Mouse (Mus musculus): Measurements from ENCODE around the gene C330007P06Rik. TPM values are rescaled to one million over a fixed set of nuclear protein-coding genes. Genes with fewer than 3 reads are reported as not detected.
"Not testable (repeated sequence)": the region's sequence is repeated elsewhere in the genome, so short reads cannot be mapped to it uniquely, and the experiment has no call there.

The C330007P06Rik gene
- polyA plus RNA-seq, 2 experiments = 6.2 to 14.6 TPM

DNA sequence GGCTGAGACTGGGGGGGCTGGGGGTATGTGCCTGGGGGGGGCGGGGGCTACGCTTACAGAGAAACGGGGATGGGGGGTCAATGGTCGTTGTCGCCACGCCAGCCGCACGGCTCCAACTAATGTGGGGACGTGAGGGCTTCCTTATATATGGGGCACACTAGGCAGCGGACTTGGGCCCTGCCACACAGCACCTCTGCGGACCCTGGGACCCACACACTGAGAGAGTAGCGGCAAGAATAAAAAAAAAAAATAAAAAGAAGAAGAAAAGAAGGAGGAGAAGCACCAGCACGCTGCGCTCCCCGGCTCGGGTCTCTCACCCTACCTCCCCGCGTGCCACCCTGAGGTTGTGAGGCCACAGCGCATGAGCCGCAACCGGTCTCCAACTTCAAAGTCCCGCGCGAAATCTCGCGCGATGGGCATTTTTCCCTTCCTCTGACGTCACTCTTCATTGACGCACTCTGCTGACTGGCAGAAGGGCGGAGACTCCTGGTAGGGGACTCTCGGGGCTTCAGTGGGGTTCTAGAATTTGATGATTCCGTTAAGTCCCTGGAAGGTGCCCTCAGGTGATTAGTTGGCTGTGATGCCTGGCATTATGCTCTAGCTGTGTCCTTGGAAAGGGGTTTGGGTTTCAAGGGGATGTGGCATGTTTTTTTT, 29.3 kb upstream of the C330007P06Rik start:
- ATAC-seq (ENCODE audit: insufficient read depth) (peak; percentile 87), DNase-seq (ENCODE audit: low read depth in 3 of 3, low spot score in 3 of 3) (peak; percentile 81 to 84 (median 83))
- Histone ChIP-seq H3K27me3 (ENCODE audit: control insufficient read depth, insufficient read depth, low read length) (no peaks in the 10 kb centered on the region), H3K4me1 (replicated peaks; ENCODE audit: control insufficient read depth in 2 of 2, insufficient read depth in 2 of 2, low read length in 1 of 2) (peaks cover 0 to 3% of the 10 kb centered on the region in 2 experiments; a peak in 2 of 4 replicates), H3K9ac (replicated peaks) (peak overlapping the region; percentile 73), H3K36me3 (replicated peaks; ENCODE audit: control insufficient read depth, insufficient read depth, low read depth) (no peaks in the 10 kb centered on the region), H3K9me3 (ENCODE audit: control insufficient read depth, low read length) (no peaks in the 10 kb centered on the region), H3K4me3 (ENCODE audit: insufficient read depth in 1 of 2, low read depth in 2 of 2, low read length in 2 of 2) (peak overlapping the region; percentile 72 to 81), H3K27ac (no peak overlapping the region), H3K4me2 (ENCODE audit: low read depth) (peak overlapping the region; percentile 73)
- 14% methylated on average over 29 of the region's 32 CpGs for WGBS (ENCODE audit: insufficient replicate concordance)
- TF ChIP-seq CTCF (IDR thresholded peaks at IDR 0.05; ENCODE audit: low read depth) (no peak), EP300 (IDR thresholded peaks at IDR 0.05; ENCODE audit: low read depth) (peak; percentile 52)

DNA sequence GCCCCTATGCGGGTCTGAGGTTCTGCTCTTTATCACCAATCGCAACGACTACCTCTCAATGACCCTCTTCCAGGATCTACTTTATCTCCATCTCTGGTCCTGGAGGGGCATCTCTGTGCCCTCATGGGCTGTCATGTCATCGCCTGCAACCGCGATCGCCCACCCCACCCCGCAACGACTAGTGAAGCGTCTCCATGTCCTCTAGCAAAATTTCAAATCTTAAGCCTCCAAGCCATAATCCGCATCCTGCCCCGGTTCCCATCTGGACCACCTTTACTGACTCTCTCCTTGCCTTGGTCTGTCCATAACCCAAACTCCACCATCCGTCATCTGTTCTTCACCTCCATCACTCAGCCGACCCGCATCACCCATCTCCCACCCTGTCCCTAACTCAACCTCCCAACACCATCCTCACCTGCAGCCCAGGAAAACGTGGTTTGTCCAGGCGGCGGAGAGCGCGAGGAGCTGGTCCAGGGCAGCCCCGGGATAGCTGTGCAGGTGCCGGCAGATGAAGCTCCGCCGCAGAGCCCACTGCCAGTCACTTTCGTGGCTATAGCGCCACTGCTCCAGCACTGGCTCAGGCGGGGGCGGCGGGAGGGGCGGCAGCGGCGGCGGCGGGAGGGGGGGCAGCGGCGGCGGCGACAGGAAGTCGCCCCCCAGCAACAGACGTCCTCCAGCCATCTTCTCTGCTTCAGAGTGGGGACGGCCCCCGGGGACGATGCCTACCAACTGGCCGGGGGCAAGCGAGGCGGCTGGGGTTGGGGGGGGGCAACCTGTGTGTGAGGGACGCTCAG, 28.6 kb upstream of the C330007P06Rik start, which contains the start of gene Nkrf:
TSS of gene Nkrf (minus strand) at position 579 of the 794 bp plus-strand sequence.
- DNase-seq (ENCODE audit: low read depth in 3 of 3, low spot score in 3 of 3) (no peak), ATAC-seq (ENCODE audit: insufficient read depth) (peak; percentile 56)
- Histone ChIP-seq H3K36me3 (replicated peaks; ENCODE audit: control insufficient read depth, insufficient read depth, low read depth) (no peaks in the 10 kb centered on the region), H3K4me2 (ENCODE audit: low read depth) (peak within 1 kb of the TSS; percentile 73), H3K9ac (replicated peaks) (peak within 1 kb of the TSS; percentile 73), H3K27me3 (ENCODE audit: control insufficient read depth, insufficient read depth, low read length) (no peaks in the 10 kb centered on the region), H3K9me3 (ENCODE audit: control insufficient read depth, low read length) (no peaks in the 10 kb centered on the region), H3K4me3 (ENCODE audit: insufficient read depth in 1 of 2, low read depth in 2 of 2, low read length in 2 of 2) (peak within 1 kb of the TSS; percentile 72 to 81), H3K27ac (no peak within 1 kb of the TSS), H3K4me1 (replicated peaks; ENCODE audit: control insufficient read depth in 2 of 2, insufficient read depth in 2 of 2, low read length in 1 of 2) (peaks cover 0 to 3% of the 10 kb centered on the region in 2 experiments; a peak in 2 of 4 replicates)
- TF ChIP-seq EP300 (IDR thresholded peaks at IDR 0.05; ENCODE audit: low read depth) = no peak
- TF ChIP-seq CTCF (IDR thresholded peaks at IDR 0.05; ENCODE audit: low read depth) = 0 out of 2 replicates have a peak, but pooled peaks have one; percentile 2
- 15% methylated on average over 31 of the region's 47 CpGs for WGBS (ENCODE audit: insufficient replicate concordance)

GRCm38 (mm10) chrX:36901655-36902054, 27.7 kb upstream of the C330007P06Rik start:
- Histone ChIP-seq H3K4me3 (ENCODE audit: insufficient read depth in 1 of 2, low read depth in 2 of 2, low read length in 2 of 2) (peak overlapping the region; percentile 72 to 81; a peak in 3 of 4 replicates), H3K27me3 (ENCODE audit: control insufficient read depth, insufficient read depth, low read length) (no peaks in the 10 kb centered on the region), H3K9me3 (ENCODE audit: control insufficient read depth, low read length) (no peaks in the 10 kb centered on the region), H3K4me2 (ENCODE audit: low read depth) (peak overlapping the region; percentile 73), H3K4me1 (replicated peaks; ENCODE audit: control insufficient read depth in 2 of 2, insufficient read depth in 2 of 2, low read length in 1 of 2) (peaks cover 0 to 3% of the 10 kb centered on the region in 2 experiments; a peak in 2 of 4 replicates), H3K27ac (no peak overlapping the region), H3K9ac (replicated peaks) (no peak overlapping the region; the same call in 1 of the 2 replicates), H3K36me3 (replicated peaks; ENCODE audit: control insufficient read depth, insufficient read depth, low read depth) (no peaks in the 10 kb centered on the region)
- ATAC-seq (ENCODE audit: insufficient read depth) (no peak), DNase-seq (ENCODE audit: low read depth in 3 of 3, low spot score in 3 of 3) (no peak)
- 24% methylated on average over 3 of the region's 3 CpGs for WGBS (ENCODE audit: insufficient replicate concordance)
- no peak for TF ChIP-seq EP300 (IDR thresholded peaks at IDR 0.05; ENCODE audit: low read depth)
- TF ChIP-seq CTCF (IDR thresholded peaks at IDR 0.05; ENCODE audit: low read depth) = no peak

DNA sequence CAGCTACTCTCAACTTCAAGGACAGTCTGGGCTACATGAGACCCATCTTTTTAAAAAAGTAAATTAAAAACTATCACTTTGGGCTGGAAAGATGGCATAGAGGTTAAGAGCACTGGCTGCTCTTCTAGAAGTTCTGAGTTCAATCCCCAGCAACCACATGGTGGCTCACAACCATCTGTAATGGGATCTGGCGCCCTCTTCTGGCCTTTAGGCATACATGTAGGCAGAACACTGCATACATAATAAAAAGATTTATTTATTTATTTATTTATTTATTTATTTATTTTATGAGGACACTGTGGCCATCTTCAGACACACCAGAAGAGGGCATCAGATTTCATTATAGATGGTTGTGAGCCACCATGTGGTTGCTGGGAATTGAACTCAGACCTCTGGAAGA, 25.0 kb upstream of the C330007P06Rik start:
- TF ChIP-seq CTCF (IDR thresholded peaks at IDR 0.05; ENCODE audit: low read depth) = peak; percentile 51
- H3K36me3 ChIP-seq (replicated peaks; ENCODE audit: control insufficient read depth, insufficient read depth, low read depth); H3K4me2 ChIP-seq (ENCODE audit: low read depth); H3K27ac ChIP-seq; H3K27me3 ChIP-seq (ENCODE audit: control insufficient read depth, insufficient read depth, low read length); H3K4me3 ChIP-seq (ENCODE audit: insufficient read depth in 1 of 2, low read depth in 2 of 2, low read length in 2 of 2); H3K9me3 ChIP-seq (ENCODE audit: control insufficient read depth, low read length); H3K4me1 ChIP-seq (replicated peaks; ENCODE audit: control insufficient read depth in 2 of 2, insufficient read depth in 2 of 2, low read length in 1 of 2); H3K9ac ChIP-seq (replicated peaks); ATAC-seq (ENCODE audit: insufficient read depth); DNase-seq (ENCODE audit: low read depth in 3 of 3, low spot score in 3 of 3): not testable (repeated sequence)
- 8% methylated on average over 1 of the region's 1 CpGs for WGBS (ENCODE audit: insufficient replicate concordance)

- Histone ChIP-seq H3K27me3 (ENCODE audit: control insufficient read depth, insufficient read depth, low read length) (no peaks in the 10 kb centered on the region), H3K36me3 (replicated peaks; ENCODE audit: control insufficient read depth, insufficient read depth, low read depth) (no peaks in the 10 kb centered on the region), H3K4me3 (ENCODE audit: insufficient read depth in 1 of 2, low read depth in 2 of 2, low read length in 2 of 2) (no peak overlapping the region), H3K9ac (replicated peaks) (no peak overlapping the region), H3K4me2 (ENCODE audit: low read depth) (no peak overlapping the region), H3K9me3 (ENCODE audit: control insufficient read depth, low read length) (no peaks in the 10 kb centered on the region), H3K27ac (no peak overlapping the region), H3K4me1 (replicated peaks; ENCODE audit: control insufficient read depth in 2 of 2, insufficient read depth in 2 of 2, low read length in 1 of 2) (no peaks in the 10 kb centered on the region)
- TF ChIP-seq EP300 (IDR thresholded peaks at IDR 0.05; ENCODE audit: low read depth) (no peak), CTCF (IDR thresholded peaks at IDR 0.05; ENCODE audit: low read depth) (peak; percentile 68)
- DNase-seq (ENCODE audit: low read depth in 3 of 3, low spot score in 3 of 3) = no peak
- no peak for ATAC-seq (ENCODE audit: insufficient read depth)
- WGBS (ENCODE audit: insufficient replicate concordance) = 82% methylated on average over 1 of the region's 1 CpGs
These were observed 10.8 kb upstream of the C330007P06Rik start for GRCm38 (mm10) chrX:36884719-36885118.
